Comparison of ENCODE assay signal across 26 mouse cellular contexts in genomic region chr11:101806741-101807140, GRCm38 (mm10). TPM values are rescaled to one million over a fixed set of nuclear protein-coding genes. Genes with fewer than 3 reads are reported as not detected.
DNase-seq lines count a peak whose midpoint lies in the region; ATAC-seq and TF ChIP-seq lines count a peak whose summit lies in the region.
"Had no signal": no experiment of that assay in that cellular context is flagged by ENCODE, and none has a peak within 500 bp of the region (broad histone marks: within the 10 kb centered on the region; RNA-seq: fewer than 3 reads in every experiment).

No protein-coding gene starts in this region.

- no peaks in the 10 kb centered on the region for H3K79me2 ChIP-seq in myocyte (ENCODE audit: control insufficient read depth, insufficient read depth)

- no peak overlapping the region for H3ac ChIP-seq in myocyte (ENCODE audit: control insufficient read depth, insufficient read length)

- WGBS in heart, embryonic 11.5 days (ENCODE audit: insufficient replicate concordance) = 53% methylated on average over 12 of the region's 12 CpGs
- WGBS in embryonic facial prominence, embryonic 13.5 days = 54% methylated on average over 12 of the region's 12 CpGs

- H3K4me2 ChIP-seq in heart, embryonic 11.5 days = peak overlapping the region; percentile 2; the same call in 1 of the 2 replicates
- peak overlapping the region; percentile 44 for H3K4me2 ChIP-seq in embryonic facial prominence, embryonic 13.5 days
- peak overlapping the region; percentile 90 for H3K4me2 ChIP-seq in myocyte (ENCODE audit: low read depth)
- H3K4me2 ChIP-seq: limb, embryonic 15.5 days; liver, embryonic 15.5 days; lung, embryonic 15.5 days; midbrain, embryonic 15.5 days; neural tube, embryonic 13.5 days had no signal

- no peak for DNase-seq in heart, postnatal 14 days
- no peak for DNase-seq in adrenal gland, adult 18-20 months (ENCODE audit: low spot score in 2 of 2)
- DNase-seq in thymus, postnatal 36 days = no peak
- DNase-seq: adrenal gland, adult 8-10 months; cerebellum, adult 18-20 months; cerebellum, postnatal 14 days; forebrain, postnatal 0 days; gastrocnemius, postnatal 25 days; heart, adult 2 months; kidney, postnatal 25 days; lung, postnatal 36 days; retina, postnatal 1 day; thymus, adult 18-20 months; thymus, postnatal 4 days had no signal

- TF ChIP-seq POLR2A in myocyte (IDR thresholded peaks at IDR 0.05; ENCODE audit: insufficient read length, low read depth) = no peak

- no peak for TF ChIP-seq CTCF in E14TG2a.4 (conservative IDR thresholded peaks at IDR 0.05; ENCODE audit: low read length)

- H3K4me1 ChIP-seq in heart, embryonic 11.5 days (ENCODE audit: control insufficient read depth, insufficient read depth, low read length) = 0 out of 2 replicates have a peak, but pooled peaks cover 3% of the 10 kb centered on the region
- peaks cover 29% of the 10 kb centered on the region for H3K4me1 ChIP-seq in E14TG2a.4 (replicated peaks; ENCODE audit: low read depth, low read length)
- H3K4me1 ChIP-seq in embryonic facial prominence, embryonic 13.5 days = peaks cover 13% of the 10 kb centered on the region
- H3K4me1 ChIP-seq: liver, embryonic 15.5 days had no signal

- H3K4me3 ChIP-seq in heart, embryonic 11.5 days (ENCODE audit: low read depth, low read length) = no peak overlapping the region
- 0 out of 2 replicates have a peak overlapping the region, but pooled peaks have one; percentile 7 for H3K4me3 ChIP-seq in E14TG2a.4 (replicated peaks; ENCODE audit: low read length)
- H3K4me3 ChIP-seq in embryonic facial prominence, embryonic 13.5 days = no peak overlapping the region
- H3K4me3 ChIP-seq in myocyte = no peak overlapping the region
- H3K4me3 ChIP-seq: heart, adult 2 months; hindbrain, embryonic 10.5 days; layer of hippocampus, adult 2 months; limb, embryonic 15.5 days; liver, embryonic 15.5 days; lung, embryonic 15.5 days; midbrain, embryonic 15.5 days; neural tube, embryonic 13.5 days had no signal

- intact Hi-C loops in heart, postnatal 14 days (cut with DNase I) = no loop called here

- ATAC-seq in heart, embryonic 11.5 days (replicated peaks; ENCODE audit: insufficient number of reproducible peaks, low FRiP score, low TSS enrichment) = no peak
- ATAC-seq in embryonic facial prominence, embryonic 13.5 days (ENCODE audit: insufficient number of reproducible peaks, insufficient read depth, low FRiP score, low TSS enrichment, low read depth) = no peak
- ATAC-seq: forebrain, postnatal 0 days; intestine, postnatal 0 days; midbrain, embryonic 15.5 days had no signal

- H3K27me3 ChIP-seq in heart, embryonic 11.5 days (ENCODE audit: control insufficient read depth, insufficient read depth, low read length) = 0 out of 2 replicates have a peak, but pooled peaks cover 4% of the 10 kb centered on the region
- peaks cover 34% of the 10 kb centered on the region for H3K27me3 ChIP-seq in E14TG2a.4 (ENCODE audit: insufficient read depth, low read length)
- peaks cover 17% of the 10 kb centered on the region for H3K27me3 ChIP-seq in embryonic facial prominence, embryonic 13.5 days
- no peaks in the 10 kb centered on the region for H3K27me3 ChIP-seq in myocyte (ENCODE audit: control insufficient read depth, insufficient read depth, insufficient read length)

- no peak overlapping the region for H3K27ac ChIP-seq in heart, embryonic 11.5 days (ENCODE audit: low read depth, low read length)
- peak overlapping the region; percentile 23; the same call in 1 of the 2 replicates for H3K27ac ChIP-seq in embryonic facial prominence, embryonic 13.5 days
- H3K27ac ChIP-seq: heart, adult 2 months; hindbrain, embryonic 10.5 days; layer of hippocampus, adult 2 months; limb, embryonic 15.5 days; liver, embryonic 15.5 days; lung, embryonic 15.5 days; midbrain, embryonic 15.5 days; neural tube, embryonic 13.5 days had no signal

- no peaks in the 10 kb centered on the region for H3K36me3 ChIP-seq in heart, embryonic 11.5 days (ENCODE audit: control insufficient read depth, insufficient read depth, low read length)
- H3K36me3 ChIP-seq in E14TG2a.4 (ENCODE audit: insufficient read depth, low read length) (no peaks in the 10 kb centered on the region), myocyte (ENCODE audit: control insufficient read depth, insufficient read depth) (no peaks in the 10 kb centered on the region)
- H3K36me3 ChIP-seq in embryonic facial prominence, embryonic 13.5 days = no peaks in the 10 kb centered on the region
- H3K36me3 ChIP-seq: hindbrain, embryonic 10.5 days; limb, embryonic 15.5 days; liver, embryonic 15.5 days; lung, embryonic 15.5 days; midbrain, embryonic 15.5 days; neural tube, embryonic 13.5 days had no signal

- no peak overlapping the region for H3K9ac ChIP-seq in heart, embryonic 11.5 days (ENCODE audit: low read depth, low read length)
- peak overlapping the region; percentile 4; the same call in 1 of the 2 replicates for H3K9ac ChIP-seq in embryonic facial prominence, embryonic 13.5 days
- H3K9ac ChIP-seq: forebrain, postnatal 0 days; limb, embryonic 15.5 days; liver, embryonic 15.5 days; lung, embryonic 15.5 days; midbrain, embryonic 15.5 days; neural tube, embryonic 13.5 days had no signal

- H3K9me3 ChIP-seq in heart, embryonic 11.5 days (replicated peaks; ENCODE audit: control insufficient read depth, low read length) = no peaks in the 10 kb centered on the region; the same call in 1 of the 2 replicates
- no peaks in the 10 kb centered on the region for H3K9me3 ChIP-seq in E14TG2a.4 (ENCODE audit: low read length)
- no peaks in the 10 kb centered on the region for H3K9me3 ChIP-seq in embryonic facial prominence, embryonic 13.5 days
- H3K9me3 ChIP-seq: hindbrain, embryonic 10.5 days; limb, embryonic 15.5 days; liver, embryonic 15.5 days; lung, embryonic 15.5 days; midbrain, embryonic 15.5 days; neural tube, embryonic 13.5 days had no signal

TF ChIP-seq in myocyte, 11 proteins besides CTCF, POLR2A, EP300 and RAD21:
- TF ChIP-seq E2F4 (IDR thresholded peaks at IDR 0.05; ENCODE audit: insufficient read depth) (no peak), TCF12 (IDR thresholded peaks at IDR 0.05; ENCODE audit: insufficient read depth, poor library complexity, severe bottlenecking) (no peak), SRF (IDR thresholded peaks at IDR 0.05; ENCODE audit: control insufficient read depth, insufficient read length, low read depth) (no peak), USF1 (IDR thresholded peaks at IDR 0.05; ENCODE audit: low read depth) (no peak), MAX (IDR thresholded peaks at IDR 0.05; ENCODE audit: low read depth) (no peak), TCF3 (IDR thresholded peaks at IDR 0.05; ENCODE audit: insufficient read length, low read depth) (no peak), MYOG (IDR thresholded peaks at IDR 0.05; ENCODE audit: control insufficient read depth in 1 of 3, insufficient read depth in 1 of 3, insufficient read length in 2 of 3, low read depth in 2 of 3) (no peak), CEBPB (IDR thresholded peaks at IDR 0.05; ENCODE audit: insufficient read depth, poor library complexity, severe bottlenecking) (no peak), REST (IDR thresholded peaks at IDR 0.05; ENCODE audit: insufficient read depth, insufficient read length) (no peak), POLR2AphosphoS2 (IDR thresholded peaks at IDR 0.05; ENCODE audit: insufficient read length, low read depth) (no peak), MYOD1 (IDR thresholded peaks at IDR 0.05; ENCODE audit: control insufficient read depth in 1 of 3, insufficient read length in 2 of 3, low read depth in 2 of 3) (no peak)

RNA-seq across cellular contexts. Expression of gene Etv4, which starts 21.6 kb away (rescaled TPM):
- 4.5 and 8.7 TPM in 2 replicates for polyA plus RNA-seq in heart, embryonic 11.5 days (2014; fragmentation: Nextera tagmentation; extraction: Ambion mirVana)
- total RNA-seq in heart, postnatal 14 days (2021) = 1 to 10 TPM; 1.0 to 1.3 TPM
- 11.1 and 13.2 TPM in 2 replicates for polyA plus RNA-seq in embryonic facial prominence, embryonic 13.5 days (2015; fragmentation: Nextera tagmentation; extraction: Ambion mirVana)
- polyA plus RNA-seq in myocyte (2012; fragmentation: generic; extraction: Trizol) = 21.2 TPM
- 1 to 10 TPM in 1 of 2 experiments, under 1 TPM in 1; 0.77 to 2.0 TPM for total RNA-seq in adrenal gland, adult 18-20 months (2021)
- total RNA-seq: heart, adult 2 months had no signal

Comparison
In these comparisons a context has a peak if more than half of its experiments do, and no peak if none do; other contexts are left out.
1. H3K4me2 ChIP-seq: peak in every context shown above with its lines; median percentile 90 in myocyte; 44 in embryonic facial prominence, embryonic 13.5 days; 2 in heart, embryonic 11.5 days.